Mouse (Mus musculus): Measurements from ENCODE around the gene Thsd4.

Thsd4 gene

DNA sequence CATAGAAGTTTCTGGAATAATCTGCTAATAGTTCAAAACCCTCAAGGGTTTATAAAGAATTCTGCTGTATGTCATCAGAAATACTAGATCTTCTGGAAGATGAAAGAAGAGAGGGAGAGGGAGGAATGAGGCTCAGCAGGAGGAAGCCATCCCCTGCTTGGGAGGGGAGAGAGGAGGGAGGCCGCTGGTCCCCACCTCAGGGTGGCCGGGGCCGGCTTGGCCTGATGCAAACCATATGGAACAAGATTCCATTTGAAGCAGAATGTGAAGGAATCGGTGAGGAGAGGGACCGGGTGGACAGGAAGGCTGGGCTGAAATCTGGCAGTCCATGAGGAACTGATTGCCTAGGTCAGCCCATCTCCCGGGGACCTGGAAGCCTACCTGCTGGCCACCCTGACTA is 143.6 kb downstream of the Thsd4 start:
- peak; percentile 64 to 67 for DNase-seq

DNA sequence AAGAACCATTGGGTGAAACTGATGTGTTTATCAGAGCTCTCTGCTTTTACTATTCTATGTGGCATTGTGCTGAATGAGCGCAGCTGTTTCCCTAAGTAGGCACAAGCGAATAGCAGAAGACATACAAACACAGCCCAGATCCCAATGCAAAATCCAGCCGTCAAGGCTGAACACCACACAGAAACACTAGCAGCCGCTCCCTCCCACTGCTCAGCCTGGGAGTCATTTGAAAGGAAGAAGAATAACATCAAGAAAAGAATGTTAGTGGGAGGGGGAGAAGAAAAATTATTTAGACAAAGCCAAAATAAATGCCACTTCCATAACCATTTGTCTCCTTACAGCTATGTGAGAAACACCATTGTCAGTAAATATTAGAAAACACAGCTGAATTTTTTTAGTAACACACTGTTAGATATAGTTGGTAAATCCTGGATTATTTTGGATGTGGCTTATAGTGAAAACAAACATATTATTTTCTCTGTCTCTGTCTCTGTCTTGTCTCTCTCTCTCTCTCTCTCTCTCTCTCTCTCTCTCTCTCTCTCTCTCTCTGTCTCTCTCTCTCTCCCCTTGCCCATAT is 148.6 kb downstream of the Thsd4 start:
- DNase-seq, result peak; percentile 36 to 49

DNA sequence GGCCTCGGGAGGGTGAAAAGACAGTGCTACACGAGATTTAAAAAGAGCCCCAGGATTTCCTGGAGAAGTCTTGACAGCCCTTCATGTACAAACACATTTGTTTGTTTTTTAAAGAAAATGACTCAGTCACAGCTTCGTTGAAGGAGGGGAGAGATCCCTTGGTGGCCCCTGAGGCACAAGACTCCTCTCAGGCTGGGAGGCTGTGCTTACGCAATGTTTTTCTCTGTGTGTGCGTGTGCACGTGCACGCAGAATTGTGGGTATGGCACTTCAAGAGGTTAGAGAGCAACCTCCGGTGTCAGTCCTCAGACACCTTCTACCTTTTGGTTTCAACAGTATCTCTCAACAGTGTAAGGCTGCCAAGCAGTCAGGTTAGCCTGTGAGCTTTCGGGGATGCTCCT is 153.3 kb downstream of the Thsd4 start:
- DNase-seq, result no peak

DNA sequence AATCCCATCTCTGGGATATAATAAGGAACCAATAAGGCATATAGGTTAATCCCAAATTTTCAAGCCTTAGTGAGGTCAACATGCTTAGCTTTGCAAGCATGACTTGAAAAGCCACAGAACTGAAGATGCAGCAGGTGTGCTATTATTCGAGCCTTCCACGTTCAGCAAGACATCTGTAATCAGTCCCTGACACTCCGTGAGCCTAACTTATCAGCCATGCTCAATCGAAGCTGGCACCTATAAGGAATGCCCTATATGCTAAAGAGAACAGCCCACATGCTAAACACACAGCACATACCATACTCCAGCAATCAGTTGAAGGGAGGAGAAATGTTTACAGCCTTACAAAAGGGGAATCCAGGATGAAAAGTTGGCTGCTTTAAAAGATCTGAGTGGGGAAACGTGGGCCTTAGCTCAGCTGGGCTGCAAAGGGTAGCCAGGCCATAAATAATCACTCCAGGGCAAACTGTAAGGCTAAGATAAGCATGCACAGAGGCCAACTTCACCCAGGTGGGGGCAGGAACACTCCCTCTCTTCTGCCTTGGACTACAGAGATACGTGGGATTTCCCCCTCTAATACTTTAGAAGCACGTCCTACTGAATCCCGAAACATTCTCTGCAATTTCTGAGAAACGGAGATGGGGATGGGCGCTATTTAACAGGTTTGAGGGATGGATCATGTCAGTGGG is 154.1 kb downstream of the Thsd4 start:
- no peak for DNase-seq

DNA sequence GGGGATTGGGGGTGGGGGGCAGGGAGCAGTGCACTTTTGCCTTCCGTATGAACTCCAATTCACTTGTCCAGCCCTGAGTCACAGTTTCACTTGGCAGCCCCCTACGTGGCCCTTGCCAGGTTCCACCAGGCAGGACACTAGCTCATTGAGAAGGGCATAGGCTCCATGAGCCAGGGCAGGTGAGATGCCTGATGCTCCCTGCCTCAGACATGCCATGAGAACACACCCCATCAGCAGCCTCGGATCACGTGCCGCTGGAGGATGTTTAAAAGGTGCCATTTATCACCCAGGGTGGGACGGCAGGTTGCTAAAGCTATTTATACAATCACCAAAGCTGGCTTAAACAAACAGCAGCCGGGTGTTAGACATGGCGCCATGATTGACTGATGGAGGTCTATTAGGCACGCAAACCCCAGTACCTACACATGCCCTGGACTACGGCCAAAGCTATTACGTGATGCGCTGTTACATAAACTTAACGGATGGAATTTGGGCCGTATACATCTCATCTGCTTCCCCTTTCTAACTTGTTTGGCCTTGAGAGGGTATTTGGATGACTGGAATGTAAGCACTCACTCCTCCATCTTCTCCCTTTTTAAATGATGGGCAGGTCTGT is 157.6 kb downstream of the Thsd4 start:
- DNase-seq, result no peak

DNA sequence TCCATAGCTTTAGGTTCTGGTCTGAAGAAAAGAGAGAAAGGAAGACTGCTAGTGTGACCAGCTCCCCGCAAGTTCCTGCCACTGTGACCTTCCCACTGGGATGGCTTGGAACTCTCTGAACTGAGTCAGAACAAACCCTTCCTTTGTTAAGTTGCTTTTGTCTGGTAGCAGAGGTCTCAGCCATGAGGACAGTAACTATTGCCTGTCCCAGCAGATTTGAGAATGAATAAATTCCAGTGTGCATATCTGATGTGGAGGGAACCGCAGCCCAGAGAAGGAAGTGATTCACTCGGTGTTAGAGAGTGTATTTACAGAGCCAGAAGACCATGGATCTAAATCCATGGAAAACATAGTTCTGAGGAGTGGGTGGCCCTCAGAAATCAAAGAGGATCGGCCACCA is 169.5 kb downstream of the Thsd4 start:
- DNase-seq, result no peak

DNA sequence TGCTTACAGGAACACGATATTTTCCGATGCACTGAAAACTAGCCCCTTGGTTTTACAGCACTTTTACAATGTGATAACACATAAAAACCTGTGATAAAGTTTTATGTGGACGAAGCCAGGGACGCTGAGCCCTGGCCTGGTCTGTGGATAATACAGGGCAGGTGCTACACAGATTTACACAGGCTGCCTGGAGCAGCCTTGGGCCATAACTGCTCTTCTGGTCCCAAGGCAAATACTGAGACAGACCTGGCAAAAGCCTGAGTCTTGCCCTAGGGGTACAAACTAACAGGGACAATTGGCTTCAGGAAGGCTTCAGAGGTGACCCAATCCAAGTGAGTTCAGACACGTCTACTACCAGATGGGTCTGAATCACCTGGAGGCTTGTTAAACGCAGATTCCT is 170.7 kb downstream of the Thsd4 start:
- no peak for DNase-seq

DNA sequence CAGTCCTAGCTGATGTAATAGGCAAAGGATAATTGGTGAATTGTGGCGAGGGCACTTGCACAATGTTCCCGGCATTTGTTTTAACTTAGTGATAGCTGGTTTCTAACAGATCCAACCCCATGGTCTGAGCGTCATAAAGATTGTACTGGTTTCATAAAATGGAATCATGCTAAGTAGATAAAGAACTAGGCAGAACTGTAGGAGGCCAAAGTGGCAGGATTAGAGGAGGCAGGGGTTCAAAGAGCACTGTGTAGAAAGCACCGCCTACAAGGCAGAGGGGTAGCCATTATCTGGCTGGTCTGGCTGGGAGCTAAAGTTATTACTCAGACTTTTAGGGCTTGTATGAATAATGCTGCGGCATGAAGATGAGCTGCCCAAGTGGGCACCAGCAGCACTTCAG is 185.7 kb downstream of the Thsd4 start:
- no peak for DNase-seq

DNA sequence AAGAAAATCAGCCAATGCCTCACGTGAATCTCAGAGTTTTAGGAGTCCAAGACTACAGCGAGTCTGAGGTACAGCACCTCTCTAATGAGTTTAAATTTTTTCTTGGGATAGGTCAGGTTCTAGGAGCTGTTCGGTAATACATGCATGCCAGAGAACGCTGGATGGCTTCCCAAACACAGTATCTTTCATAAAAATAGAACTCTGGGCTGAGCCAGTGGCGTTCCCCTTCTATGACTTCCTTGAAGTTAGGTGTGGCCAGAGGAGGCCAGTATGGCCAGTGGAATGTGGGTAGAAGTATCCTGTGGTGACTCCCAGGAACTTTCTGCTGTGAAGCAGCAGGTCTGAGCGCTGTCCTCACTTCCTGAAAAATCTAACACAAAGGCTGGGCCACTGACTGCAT is 186.4 kb downstream of the Thsd4 start:
- no peak for DNase-seq

DNA sequence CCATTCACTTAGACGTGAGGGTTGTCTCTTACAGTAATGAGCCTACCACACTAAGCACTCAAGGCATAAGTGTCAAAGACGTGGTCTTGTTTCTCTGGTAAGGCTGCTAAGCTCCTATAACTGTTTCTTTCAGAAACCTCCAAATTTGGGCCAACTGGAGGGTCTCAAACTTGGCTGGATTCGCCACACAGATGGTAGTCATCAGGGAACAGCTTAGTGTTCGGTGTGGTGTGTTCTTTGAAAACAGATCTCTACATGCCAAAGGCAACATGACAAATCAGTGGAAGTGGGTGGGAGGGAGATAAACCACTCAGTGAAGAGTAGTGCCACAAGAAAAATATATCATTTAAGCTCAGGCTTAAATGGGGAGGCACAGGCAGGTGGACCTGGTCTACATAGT is 191.9 kb downstream of the Thsd4 start:
- no peak for DNase-seq

DNA sequence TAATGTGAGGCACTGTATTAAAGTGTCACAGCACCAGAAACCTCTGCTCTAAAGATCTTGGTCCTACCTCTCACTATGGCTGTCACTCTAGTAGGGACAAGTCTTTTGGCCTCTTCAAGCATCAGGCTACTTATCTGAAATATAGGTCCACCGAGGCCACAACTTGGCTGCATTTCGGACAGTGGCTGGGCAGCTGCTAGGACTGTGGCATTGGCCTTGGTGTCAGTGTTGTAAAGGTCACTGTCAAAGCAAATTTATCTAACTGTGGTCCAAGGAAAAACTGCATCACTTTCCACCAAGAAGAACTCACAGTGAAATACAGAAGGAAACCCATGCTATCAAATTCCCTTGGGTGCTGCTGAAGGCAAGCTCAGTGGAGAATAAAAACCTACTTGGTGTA is 197.1 kb downstream of the Thsd4 start:
- no peak for DNase-seq

DNA sequence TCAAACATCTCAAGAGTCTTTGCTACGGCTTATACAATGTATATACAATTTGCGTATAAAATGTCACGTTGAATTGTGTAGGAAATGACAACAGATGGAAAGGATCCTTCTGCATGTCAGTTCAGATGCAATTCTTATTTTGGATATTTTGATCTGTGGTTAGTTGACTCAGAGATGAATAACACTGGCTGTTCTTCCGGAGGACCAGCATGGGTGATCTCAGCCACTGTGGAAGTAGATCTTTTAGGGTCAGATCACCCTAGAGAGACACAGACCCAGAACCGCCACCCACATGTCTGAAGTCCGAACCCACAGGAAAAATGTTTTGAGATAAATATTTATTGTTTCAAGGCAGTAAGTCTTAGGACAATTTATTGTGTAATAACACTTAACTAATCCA is 198.4 kb downstream of the Thsd4 start:
- no peak for DNase-seq

DNA sequence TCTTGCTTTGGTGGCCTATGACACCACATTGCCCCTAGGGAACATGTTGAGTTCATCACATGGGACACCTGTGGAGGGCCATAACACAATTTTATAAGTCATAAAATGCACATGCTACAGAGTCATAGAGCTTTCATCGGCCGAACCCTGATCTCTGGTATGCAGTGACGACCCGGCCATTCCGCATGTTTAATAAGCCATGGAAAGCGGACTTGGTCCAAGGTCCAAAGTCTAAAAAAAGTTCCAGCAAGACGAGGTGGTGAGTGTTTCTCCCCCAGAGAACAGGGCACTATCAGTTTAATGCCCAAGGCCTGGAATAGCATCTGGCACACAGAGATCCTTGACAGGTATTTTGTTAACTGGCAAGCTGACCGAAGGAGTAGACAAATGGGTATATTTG is 204.6 kb downstream of the Thsd4 start:
- peak; percentile 34 to 59 for DNase-seq

DNA sequence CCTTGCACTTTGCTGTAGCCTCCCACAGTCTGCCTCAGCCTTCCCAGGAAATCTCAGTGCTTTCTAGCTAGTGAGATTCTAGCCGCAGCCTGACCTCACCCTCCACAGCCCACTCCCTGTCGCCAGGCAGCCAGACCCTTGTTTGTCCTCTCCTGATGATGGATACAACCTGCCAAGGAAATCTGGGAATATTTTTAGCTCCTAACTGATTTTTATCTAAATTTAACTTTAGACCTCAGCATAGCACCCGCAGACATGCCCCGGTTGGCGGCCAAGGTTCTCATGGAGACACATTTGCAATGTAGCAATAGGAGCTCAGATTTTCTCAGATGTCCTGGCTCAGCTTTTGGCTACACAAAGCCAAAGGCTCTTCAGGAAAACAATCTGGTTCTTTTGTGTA is 205.3 kb downstream of the Thsd4 start:
- DNase-seq, result peak; percentile 27 to 61

DNA sequence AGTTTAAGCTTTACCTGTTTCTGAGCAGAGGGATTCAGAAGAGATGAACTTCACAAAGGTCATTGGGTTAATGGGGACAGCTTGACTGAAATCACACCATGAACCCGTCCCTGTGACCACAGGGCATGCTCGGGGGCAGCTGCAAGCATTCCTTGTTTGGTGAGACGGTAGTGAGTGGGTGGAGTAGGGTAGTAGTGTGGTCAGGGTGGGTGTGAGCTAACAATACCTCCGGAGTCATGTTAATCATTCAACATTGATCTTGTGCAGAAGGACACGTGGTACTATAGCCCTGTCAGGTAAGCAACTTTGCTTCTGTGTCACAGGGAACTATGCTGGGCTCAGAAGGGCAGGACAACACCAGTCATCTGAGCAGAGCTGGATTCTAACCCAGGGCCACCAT is 206.3 kb downstream of the Thsd4 start:
- no peak for DNase-seq

DNA sequence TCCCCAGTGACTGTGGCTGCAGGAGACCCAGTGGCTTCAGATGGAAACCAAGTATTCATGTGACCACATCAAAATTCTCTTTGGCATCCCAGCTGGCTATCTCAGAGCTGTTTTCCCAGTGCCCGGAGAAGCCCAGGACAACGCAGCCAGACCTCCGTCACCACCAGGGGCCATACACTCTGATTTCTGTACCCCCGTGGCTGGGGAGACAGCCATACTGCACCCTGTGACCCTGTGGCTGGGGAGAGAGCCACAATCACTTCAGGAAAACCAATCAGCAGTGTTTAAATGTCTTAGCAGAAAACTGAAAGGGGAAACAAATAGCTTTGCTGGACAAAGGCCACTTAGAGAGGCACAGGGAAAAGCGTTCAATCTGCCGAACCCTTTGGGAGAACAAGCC is 208.2 kb downstream of the Thsd4 start:
- DNase-seq, result no peak

DNA sequence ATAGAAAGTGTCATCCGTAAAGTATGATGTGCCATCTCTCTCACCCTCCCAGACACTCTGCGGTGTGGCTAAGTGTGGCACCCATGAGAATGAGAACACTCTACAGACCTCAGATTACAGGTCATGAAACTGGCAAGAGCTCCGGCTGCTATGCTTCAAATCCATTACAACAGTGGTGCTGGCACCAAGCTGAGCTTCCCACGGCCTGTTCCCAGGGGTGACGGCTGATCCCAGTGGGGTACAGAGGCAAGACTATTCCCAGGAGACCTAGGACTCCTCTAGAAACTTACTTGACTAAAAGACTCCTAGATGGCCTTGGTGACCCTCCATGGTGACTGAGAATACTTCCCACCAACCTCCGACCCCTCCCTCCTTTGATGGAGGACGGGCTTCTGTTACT is 209.2 kb downstream of the Thsd4 start:
- no peak for DNase-seq

DNA sequence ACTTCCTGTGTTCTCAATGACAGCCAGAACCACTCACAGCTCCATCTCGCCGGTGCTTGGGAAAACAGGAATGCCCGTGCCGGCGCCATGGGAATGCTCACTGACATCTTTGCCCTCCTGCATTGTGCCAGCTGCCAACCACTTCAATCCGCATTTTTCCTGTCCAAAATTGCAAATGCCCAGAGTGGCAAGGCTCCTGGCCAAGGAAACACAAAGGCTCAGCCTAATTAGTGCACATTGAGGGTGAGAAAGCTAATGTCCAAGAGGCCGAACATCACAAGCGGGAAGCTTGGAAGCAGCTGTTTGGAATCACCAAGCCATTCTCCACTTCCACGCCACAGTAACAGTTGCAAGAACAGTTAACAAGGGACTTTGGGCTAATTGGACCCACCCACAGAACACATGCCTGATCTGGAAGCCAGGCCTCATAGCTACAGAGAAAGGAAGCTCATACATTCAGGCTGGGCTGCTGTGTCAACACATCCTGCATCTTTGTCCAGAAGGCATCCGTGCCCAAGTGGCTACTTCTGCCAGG is 210.2 kb downstream of the Thsd4 start:
- DNase-seq, result peak; percentile 46 to 61

DNA sequence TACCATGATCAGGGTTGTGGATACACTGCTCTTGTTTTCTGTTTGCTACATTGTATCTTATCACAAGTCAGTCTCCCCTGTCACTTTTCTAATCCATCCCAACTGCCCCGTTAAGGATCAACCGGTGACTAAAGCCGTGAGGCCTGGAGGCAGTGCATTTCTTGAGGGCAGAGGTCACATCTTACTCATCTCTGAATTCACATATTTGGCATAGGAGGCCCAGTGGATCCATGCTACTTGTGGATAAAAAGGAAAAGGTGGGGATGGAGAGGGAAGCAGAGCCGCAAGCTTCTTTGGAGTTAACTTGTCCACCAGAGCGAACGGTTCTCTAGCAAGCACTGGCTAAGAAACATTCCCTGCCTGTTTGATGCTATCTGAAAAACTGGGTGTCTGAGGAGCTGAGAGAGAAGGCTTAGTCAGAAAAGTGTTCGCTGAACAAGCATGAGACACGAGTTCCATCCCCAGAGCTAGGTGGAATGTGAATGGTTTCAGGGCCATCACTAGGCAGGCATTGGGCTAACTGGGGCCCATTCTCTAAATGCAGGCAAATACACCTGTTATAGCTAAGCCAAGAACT is 211.0 kb downstream of the Thsd4 start:
- no peak for DNase-seq

DNA sequence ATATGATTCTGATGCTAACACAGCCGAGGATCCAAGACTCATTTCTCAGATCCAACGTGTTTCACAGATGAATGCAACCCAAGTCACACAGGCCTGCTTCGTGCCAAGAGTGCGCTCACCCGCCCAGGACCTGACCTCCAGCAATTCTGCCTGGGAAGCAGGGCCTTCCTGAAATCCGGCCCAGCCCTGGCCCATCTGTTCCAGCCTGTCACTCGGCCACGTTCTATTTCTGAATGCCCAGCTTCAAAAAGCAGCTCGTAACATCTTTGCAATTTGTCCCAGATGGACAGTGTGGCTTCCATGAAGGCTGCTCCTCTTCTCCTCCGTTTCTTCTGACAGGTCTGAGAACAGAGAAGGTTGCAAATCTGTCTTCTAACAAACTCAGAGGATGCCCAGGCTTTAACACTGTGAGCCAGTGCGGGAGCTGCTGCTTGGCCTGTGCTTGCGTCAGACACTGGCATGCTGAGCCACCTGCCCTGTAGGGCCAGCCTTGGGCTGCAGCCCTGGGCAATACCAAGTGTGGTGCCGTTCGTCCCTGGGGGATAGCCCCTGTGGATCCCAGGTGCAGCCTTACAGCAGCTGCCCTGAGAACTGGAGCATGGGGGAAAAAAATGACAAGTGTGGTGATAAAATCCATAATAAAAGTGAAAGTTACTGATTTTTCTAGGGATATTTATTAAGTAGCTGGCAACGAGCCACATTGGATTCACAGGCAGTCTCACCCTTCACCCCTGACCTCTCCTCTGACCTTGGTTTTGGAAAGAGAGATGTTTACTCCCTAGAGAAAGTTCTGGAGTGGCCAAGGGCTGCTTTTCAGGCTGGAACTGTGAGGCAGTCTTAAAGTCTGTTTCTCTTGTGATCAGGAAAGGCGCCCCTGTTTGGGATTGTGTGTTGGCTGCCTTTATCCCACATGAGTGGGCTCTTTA is 211.8 kb downstream of the Thsd4 start:
- peak; percentile 65 to 79 for DNase-seq

DNA sequence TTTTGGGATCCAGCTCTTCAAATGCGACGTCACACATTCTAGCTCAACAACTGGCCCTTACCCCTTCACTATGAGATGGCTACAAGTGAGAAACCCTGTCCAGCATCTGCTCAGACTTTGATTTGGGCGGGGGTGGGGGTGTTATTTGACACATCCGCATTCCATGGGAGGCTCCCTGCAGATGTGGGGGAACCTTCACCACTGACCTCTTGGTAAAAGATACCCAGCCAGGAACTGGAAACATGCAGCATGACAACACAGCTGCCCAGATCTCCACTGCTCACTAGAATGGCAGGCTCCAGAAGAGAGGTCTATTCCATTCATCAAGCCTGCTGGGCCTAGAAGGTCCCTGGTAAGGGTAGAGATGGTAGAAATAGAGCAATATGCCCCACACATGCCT is 213.7 kb downstream of the Thsd4 start:
- DNase-seq, result no peak

DNA sequence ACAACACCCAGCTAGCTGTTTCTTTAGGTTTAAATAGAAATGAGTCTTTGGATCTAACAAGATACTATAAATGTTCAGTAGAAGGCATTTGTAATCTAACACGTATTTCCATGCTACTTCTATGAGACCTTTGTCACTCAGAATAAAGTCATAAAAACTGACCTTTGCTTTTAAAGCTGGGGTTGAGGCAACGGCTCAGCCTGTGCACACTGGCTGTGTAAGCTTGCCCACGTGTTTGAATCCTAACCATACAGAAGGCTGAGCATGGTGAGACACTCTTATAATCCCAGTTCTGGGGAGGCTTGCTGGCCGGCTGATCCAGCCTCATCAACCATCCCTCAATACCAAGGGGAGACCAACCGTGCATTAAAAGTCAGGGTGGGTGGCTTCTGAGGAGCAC is 214.4 kb downstream of the Thsd4 start:
- no peak for DNase-seq

DNA sequence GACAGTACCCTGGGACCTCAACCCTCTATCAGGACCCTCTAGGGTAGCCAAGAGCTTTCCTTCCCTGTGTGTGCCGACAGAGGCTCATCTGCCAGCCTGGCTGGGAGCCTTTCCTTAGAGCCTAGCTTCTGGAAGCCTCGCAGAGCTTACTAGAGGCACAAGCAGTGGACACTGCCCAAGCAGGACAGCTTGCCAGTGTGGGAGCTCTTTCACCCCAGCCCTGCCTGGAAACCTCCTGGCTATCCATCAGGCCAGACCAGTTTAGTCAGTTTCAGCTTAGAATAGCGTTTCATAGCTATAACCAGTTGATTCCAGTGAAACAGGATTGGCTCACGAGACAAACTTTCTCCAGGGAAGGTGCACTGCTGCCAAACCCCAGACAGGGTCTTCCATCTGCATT is 215.6 kb downstream of the Thsd4 start:
- DNase-seq, result peak; percentile 23 to 48

Data from kidney, postnatal 4 days (tissue).